Mouse (Mus musculus): ENCODE measurements around the gene Gm47429. TPM values are rescaled to one million over a fixed set of nuclear protein-coding genes. Genes with fewer than 3 reads are reported as not detected.
"Not testable (repeated sequence)": the region's sequence is repeated elsewhere in the genome, so short reads cannot be mapped to it uniquely, and the experiment has no call there.

Gene Gm47429
- not detected in 2 replicates for total RNA-seq (2021)
- long read RNA-seq, result 0 reads

DNA sequence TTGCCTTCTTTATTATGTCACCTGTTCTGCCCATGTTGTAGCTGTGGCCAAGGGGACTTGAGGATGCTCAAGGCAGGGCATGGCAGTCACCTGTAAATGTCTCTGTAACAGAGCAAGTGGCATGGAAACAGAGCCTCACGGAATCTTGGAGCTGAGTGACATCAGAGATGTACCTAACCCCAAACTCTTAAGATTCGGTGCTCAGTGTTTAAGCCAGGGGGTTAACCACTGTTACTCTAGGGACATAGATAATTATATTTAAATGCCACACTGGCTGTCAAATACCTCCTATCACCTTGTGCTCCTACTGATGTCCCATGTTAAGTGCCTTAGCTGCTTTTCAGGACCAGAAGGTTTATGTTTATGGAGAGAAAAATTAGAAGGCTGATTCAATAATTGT is at the start of gene Gm47429:
TSS of gene Gm47429 (minus strand) at position 101 of the 400 bp plus-strand sequence.
- DNase-seq, result no peak

- DNase-seq, result not testable (repeated sequence)
Observed at GRCm38 (mm10) chr13:50488510-50488909, 44.8 kb upstream of the Gm47429 start.

DNA sequence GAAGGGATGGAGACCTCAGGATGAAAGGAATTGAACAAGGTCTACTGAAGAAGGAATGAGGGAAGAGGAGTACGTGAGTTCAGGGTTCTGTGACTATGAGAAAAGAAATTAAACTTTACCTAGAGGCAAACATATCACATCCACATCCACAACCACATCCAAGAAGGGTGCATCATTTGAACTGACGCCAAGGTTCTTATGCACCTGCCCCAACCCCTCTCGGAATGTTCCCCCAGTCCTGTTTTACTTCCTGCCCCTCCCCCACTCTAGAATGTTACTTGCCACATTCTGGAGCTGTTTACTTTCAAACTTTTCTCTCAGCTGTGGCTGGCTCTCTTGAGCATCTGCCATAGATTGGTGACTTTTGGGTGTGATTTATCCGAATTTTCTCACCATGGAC is 23.3 kb upstream of the Gm47429 start, which contains the start of gene Nutm2:
TSS of gene Nutm2 (plus strand) at position 301 of the 400 bp plus-strand sequence.
- DNase-seq, result no peak

- DNase-seq, result peak; percentile 17
Observed at GRCm38 (mm10) chr13:50464621-50465562, 21.2 kb upstream of the Gm47429 start.

GRCm38 (mm10) chr13:50460433-50460832 is 16.7 kb upstream of the Gm47429 start:
- DNase-seq, result not testable (repeated sequence)

- DNase-seq, result no peak
Observed at GRCm38 (mm10) chr13:50453426-50453825, 9.7 kb upstream of the Gm47429 start.

DNA sequence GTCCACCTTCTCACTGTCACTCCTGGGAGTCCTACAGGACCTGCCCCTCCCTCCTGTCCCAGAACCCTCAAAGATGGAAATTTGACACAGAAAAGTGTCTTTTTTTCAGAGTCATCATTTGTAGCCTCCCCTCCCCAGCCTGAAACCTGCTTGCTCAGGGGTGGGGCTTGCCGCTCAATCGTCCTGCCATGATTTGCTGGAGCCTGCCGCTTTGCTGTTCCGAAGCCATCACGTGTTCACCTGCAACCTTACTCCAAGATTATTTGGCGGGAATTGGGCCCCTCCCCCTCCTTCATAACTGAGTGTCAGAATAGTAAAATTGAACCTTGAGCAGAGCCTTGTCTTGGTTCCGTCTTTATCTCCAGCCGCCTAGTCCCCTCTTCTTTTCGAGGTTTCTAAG is 8.6 kb upstream of the Gm47429 start:
- not testable (repeated sequence) for DNase-seq

DNA sequence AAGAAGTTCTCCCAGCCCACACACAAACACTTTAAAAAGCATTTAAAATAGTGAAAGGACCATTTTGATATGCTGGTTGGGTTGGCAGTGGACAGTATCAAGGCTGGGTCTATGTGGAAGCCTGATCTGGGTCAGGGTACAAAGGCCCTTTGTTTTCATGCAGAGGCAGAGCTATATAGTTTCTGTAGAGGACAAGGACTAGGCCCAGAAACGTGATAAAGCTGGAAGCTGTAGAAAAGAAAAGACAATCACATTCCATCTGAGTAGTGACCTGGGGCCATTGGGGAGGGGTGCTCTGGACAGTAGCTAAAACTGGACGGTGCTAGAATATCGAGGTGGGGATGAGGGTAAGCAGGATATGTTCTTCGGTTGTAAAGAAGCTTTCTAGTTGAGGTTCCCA is 1.5 kb upstream of the Gm47429 start:
- DNase-seq, result no peak

DNA sequence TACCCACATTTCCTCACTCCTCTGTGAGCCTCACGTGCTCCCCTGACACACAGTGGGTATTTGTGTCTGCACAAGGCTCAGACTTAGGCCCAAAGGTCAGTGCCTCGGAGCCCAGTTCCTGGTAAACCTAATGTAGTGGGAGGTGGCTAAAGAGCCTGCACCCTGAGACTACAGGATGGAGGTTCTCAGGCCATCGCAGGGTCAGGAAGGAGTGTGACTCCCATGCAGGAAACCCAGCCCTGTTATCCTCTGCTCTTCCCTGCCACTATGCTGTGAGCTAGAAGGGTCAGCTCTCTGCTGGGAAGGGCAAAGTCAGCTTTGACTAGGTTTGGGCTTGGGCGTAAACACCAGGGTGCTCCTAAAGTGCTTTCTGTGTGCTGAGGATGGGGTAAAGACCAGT is 17.0 kb downstream of the Gm47429 start:
- no peak for DNase-seq

DNA sequence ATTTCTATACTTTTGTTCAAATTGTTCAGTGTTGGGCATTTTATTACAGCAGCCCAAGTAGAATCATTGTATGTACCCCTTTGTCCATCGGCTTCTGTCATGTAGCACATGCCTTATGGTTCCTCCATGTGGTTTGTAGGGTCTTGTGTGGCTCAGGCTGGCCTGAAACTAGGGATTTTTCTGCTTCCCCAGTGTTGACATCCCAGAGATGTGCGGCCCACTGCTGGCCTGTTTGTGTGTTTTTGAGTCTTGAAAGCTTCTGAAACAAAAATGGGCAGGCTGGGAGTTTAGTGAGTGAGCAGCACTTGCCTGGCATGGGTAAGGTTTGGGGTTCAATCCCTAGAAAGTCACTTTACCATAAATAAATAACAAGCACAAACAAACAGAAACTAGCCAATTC is 19.2 kb downstream of the Gm47429 start:
- DNase-seq, result no peak

- DNase-seq, result no peak
Observed at GRCm38 (mm10) chr13:50423625-50424209, 20.0 kb downstream of the Gm47429 start.

DNA sequence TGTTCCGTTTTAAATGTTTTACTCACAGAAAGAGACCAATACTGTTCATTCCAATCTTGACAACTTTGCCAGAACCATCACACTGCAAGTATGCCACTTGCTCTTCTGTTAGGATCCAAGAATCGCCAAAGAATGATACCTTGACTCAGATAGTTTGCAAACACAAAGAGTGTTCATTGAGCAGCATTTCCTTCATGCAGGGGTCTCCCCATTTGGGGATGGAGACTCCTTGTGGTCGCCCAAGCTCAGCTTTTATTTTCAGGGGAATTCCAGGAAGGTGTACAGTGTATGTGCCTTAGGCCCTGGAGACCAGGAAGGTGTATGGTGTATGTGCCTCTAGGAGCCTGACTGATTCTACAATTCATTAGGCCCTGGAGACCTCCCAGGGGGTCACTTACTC is 25.3 kb downstream of the Gm47429 start:
- DNase-seq, result no peak

- peak; percentile 75 for DNase-seq
Observed at GRCm38 (mm10) chr13:50417389-50418183, 26.1 kb downstream of the Gm47429 start, which contains the start of gene Fbxw17. Fbxw17 (plus strand) TSS chr13:50417864.

Other genes with a start within 250 kb of the Gm47429 start
- not detected in 2 replicates for gene Gm906, start 193.6 kb downstream of the Gm47429 start, total RNA-seq (2021)
- 17.7 and 21.5 TPM in 2 replicates for gene Fbxw17, start 26.0 kb downstream of the Gm47429 start, total RNA-seq (2021)
- not detected in 2 replicates for gene Nutm2, start 23.4 kb upstream of the Gm47429 start, total RNA-seq (2021)
- not detected in 2 replicates for gene Gm904, start 199.3 kb upstream of the Gm47429 start, total RNA-seq (2021)